Mouse (Mus musculus): ENCODE results near the gene Dusp2. TPM values are rescaled to one million over a fixed set of nuclear protein-coding genes. Genes with fewer than 3 reads are reported as not detected.

Gene Dusp2
- polyA plus RNA-seq, 1 experiment from 2014 or later, result 10.3 TPM

DNA sequence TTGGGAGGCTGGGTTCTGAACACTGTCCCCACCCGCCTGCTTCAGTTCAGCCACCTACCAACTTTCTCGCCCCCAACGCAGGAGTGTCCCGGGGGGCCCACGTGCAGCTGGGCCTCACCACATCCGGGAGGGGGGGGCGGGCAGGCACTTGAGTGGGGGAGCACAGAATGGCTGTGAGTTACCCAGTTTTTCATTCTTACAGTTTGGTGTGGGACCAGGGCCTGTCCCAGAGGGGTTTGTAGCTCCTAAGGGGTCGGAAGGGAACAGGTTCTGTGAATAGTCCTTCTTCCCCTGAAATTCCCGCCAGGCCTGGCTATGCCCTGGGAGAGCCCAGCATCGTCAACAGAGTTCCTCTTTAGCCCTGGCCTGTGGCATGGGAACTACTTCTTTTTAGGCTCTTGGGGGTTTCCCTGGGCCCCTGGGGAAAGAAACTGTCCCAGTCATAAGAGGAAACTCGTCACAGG is 849 bp upstream of the Dusp2 start:
- 37% methylated on average over 11 of the region's 11 CpGs for WGBS
- Histone ChIP-seq H3K9ac (ENCODE audit: low read depth, low read length) (no peak overlapping the region), H3K9me3 (replicated peaks; ENCODE audit: low read length) (no peaks in the 10 kb centered on the region), H3K27ac (peak overlapping the region; percentile 31; the same call in 1 of the 2 replicates), H3K36me3 (ENCODE audit: insufficient read depth, low read length) (no peaks in the 10 kb centered on the region), H3K4me2 (ENCODE audit: low read length) (peak overlapping the region; percentile 80; the same call in 1 of the 2 replicates), H3K4me1 (replicated peaks; ENCODE audit: insufficient read depth, low read length) (peaks cover 10% of the 10 kb centered on the region), H3K4me3 (replicated peaks; ENCODE audit: low read depth, low read length) (no peak overlapping the region), H3K27me3 (ENCODE audit: insufficient read depth, low read length) (no peaks in the 10 kb centered on the region)
- DNase-seq (ENCODE audit: low spot score), result no peak
- no peak for ATAC-seq (replicated peaks; ENCODE audit: low FRiP score, low read depth)
- TF ChIP-seq CTCF (IDR thresholded peaks at IDR 0.05; ENCODE audit: low read depth), result no peak

DNA sequence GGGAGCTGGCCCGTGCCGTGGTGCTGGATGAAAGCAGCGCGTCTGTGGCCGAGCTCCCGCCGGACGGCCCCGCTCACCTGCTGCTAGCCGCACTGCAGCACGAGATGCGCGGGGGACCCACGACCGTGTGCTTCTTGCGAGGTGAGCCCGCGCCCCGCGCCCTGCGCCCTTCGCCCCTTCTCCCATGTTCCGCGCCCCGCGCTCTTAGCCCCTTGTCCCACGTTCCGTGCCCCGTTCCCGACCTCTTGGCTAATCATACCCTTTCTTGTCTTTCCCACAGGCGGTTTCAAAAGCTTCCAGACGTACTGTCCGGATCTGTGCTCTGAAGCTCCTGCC is 506 bp downstream of the Dusp2 start:
- 3% methylated on average over 25 of the region's 33 CpGs for whole genome bisulfite sequencing
- peak overlapping the region; percentile 57 for H3K9ac ChIP-seq (ENCODE audit: low read depth, low read length)
- no peak for TF ChIP-seq CTCF (IDR thresholded peaks at IDR 0.05; ENCODE audit: low read depth)
- no peaks in the 10 kb centered on the region for H3K27me3 ChIP-seq (ENCODE audit: insufficient read depth, low read length)
- peak overlapping the region; percentile 80 for H3K4me2 ChIP-seq (ENCODE audit: low read length)
- DNase-seq (ENCODE audit: low spot score), result peak; percentile 12
- H3K4me3 ChIP-seq (replicated peaks; ENCODE audit: low read depth, low read length), result peak overlapping the region; percentile 55
- H3K36me3 ChIP-seq (ENCODE audit: insufficient read depth, low read length), result no peaks in the 10 kb centered on the region
- H3K27ac ChIP-seq, result peak overlapping the region; percentile 31; the same call in 1 of the 2 replicates
- ATAC-seq (replicated peaks; ENCODE audit: low FRiP score, low read depth), result no peak
- H3K4me1 ChIP-seq (replicated peaks; ENCODE audit: insufficient read depth, low read length), result peaks cover 10% of the 10 kb centered on the region
- H3K9me3 ChIP-seq (replicated peaks; ENCODE audit: low read length), result no peaks in the 10 kb centered on the region

DNA sequence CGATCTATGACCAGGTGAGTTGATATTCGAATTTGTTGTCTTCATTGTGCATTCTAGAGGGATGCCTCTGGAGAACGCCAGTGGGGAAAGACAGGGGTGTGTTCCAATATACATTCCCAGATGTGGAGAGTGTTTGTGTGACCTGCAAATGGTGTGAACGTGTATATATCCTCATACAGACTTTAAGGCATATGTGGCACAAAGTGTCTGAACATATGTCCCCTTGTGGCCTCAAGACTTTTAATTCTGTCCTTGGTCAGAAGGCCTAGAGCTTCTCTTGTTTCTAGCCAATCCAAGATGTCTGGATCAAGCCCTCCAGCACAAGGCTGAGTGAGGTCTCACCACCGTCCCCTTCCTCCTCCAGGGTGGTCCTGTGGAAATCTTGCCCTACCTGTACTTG is 926 bp downstream of the Dusp2 start:
- no peak for TF ChIP-seq CTCF (IDR thresholded peaks at IDR 0.05; ENCODE audit: low read depth)
- peak overlapping the region; percentile 55 for H3K4me3 ChIP-seq (replicated peaks; ENCODE audit: low read depth, low read length)
- H3K27ac ChIP-seq, result no peak overlapping the region
- H3K9me3 ChIP-seq (replicated peaks; ENCODE audit: low read length), result no peaks in the 10 kb centered on the region
- peak overlapping the region; percentile 80 for H3K4me2 ChIP-seq (ENCODE audit: low read length)
- no peaks in the 10 kb centered on the region for H3K27me3 ChIP-seq (ENCODE audit: insufficient read depth, low read length)
- H3K4me1 ChIP-seq (replicated peaks; ENCODE audit: insufficient read depth, low read length), result peaks cover 10% of the 10 kb centered on the region
- no peaks in the 10 kb centered on the region for H3K36me3 ChIP-seq (ENCODE audit: insufficient read depth, low read length)
- DNase-seq (ENCODE audit: low spot score) (no peak), ATAC-seq (replicated peaks; ENCODE audit: low FRiP score, low read depth) (no peak)
- WGBS, result 38% methylated on average over 5 of the region's 5 CpGs
- H3K9ac ChIP-seq (ENCODE audit: low read depth, low read length), result peak overlapping the region; percentile 57; the same call in 1 of the 2 replicates

DNA sequence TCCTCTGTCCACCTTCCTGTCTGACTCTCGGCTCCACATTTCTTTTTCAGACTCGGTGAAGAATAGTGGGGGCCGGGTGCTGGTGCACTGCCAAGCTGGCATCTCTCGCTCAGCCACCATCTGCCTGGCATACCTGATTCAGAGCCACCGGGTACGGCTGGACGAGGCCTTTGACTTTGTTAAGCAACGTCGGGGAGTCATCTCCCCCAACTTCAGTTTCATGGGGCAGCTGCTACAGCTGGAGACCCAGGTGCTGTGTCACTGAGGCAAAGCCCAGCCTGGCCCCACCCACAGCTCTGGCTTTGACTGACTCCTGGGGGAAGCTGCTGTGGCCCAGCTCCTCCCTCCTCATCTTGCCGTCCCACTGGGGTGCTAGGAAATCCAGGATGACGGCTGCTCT is 1.6 kb downstream of the Dusp2 start:
- Histone ChIP-seq H3K4me1 (replicated peaks; ENCODE audit: insufficient read depth, low read length) (peaks cover 10% of the 10 kb centered on the region), H3K9me3 (replicated peaks; ENCODE audit: low read length) (no peaks in the 10 kb centered on the region), H3K27ac (no peak overlapping the region), H3K4me2 (ENCODE audit: low read length) (peak overlapping the region; percentile 80), H3K4me3 (replicated peaks; ENCODE audit: low read depth, low read length) (no peak overlapping the region), H3K36me3 (ENCODE audit: insufficient read depth, low read length) (no peaks in the 10 kb centered on the region), H3K27me3 (ENCODE audit: insufficient read depth, low read length) (no peaks in the 10 kb centered on the region), H3K9ac (ENCODE audit: low read depth, low read length) (no peak overlapping the region)
- DNase-seq (ENCODE audit: low spot score) (no peak), ATAC-seq (replicated peaks; ENCODE audit: low FRiP score, low read depth) (no peak)
- TF ChIP-seq CTCF (IDR thresholded peaks at IDR 0.05; ENCODE audit: low read depth), result no peak
- WGBS, result 66% methylated on average over 11 of the region's 11 CpGs

DNA sequence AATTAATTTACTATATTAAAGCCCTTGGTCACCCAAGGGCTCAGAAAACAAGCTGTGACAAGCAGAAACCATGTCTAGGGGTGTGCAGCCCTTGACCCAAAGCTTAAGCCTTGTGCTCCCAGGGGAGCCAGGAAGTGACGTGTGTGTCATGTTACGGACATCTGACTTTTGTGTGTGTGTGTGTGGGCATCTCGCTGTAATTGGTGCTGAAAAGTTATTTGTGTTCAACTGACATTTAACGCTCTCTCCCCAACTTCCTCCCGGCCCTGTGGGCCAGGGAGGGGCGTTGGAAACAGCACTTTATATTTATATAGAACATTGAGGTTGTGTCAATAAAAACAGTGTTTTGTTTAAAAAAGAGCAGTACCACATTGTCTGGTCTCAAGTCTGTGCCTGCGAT is 2.1 kb downstream of the Dusp2 start:
- Histone ChIP-seq H3K4me2 (ENCODE audit: low read length) (no peak overlapping the region), H3K27me3 (ENCODE audit: insufficient read depth, low read length) (no peaks in the 10 kb centered on the region), H3K4me1 (replicated peaks; ENCODE audit: insufficient read depth, low read length) (peaks cover 10% of the 10 kb centered on the region), H3K9ac (ENCODE audit: low read depth, low read length) (no peak overlapping the region), H3K4me3 (replicated peaks; ENCODE audit: low read depth, low read length) (no peak overlapping the region), H3K9me3 (replicated peaks; ENCODE audit: low read length) (no peaks in the 10 kb centered on the region), H3K36me3 (ENCODE audit: insufficient read depth, low read length) (no peaks in the 10 kb centered on the region), H3K27ac (no peak overlapping the region)
- ATAC-seq (replicated peaks; ENCODE audit: low FRiP score, low read depth) (no peak), DNase-seq (ENCODE audit: low spot score) (no peak)
- 43% methylated on average over 7 of the region's 7 CpGs for WGBS
- TF ChIP-seq CTCF (IDR thresholded peaks at IDR 0.05; ENCODE audit: low read depth), result no peak

DNA sequence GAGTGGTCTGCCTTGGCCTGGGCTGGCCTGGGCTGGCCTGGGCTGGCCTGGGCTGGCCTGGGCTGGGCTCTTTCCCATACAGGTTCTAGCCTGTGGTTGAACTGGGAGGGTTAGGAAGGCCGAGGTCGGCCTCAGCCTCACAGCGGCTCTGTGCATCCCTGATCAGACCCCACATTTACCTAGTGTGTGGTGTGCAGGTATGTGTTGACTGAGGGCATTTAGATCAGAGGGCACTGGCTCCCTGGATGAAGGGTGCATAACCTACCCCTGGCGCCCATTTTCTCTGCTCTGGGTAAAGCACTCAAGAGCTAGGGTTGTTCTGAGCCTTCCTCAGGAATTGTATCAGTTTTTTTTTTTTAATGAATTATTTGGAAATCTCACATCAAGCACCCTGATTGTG is 2.5 kb downstream of the Dusp2 start, which contains the start of gene Astl:
TSS of gene Astl (plus strand) at position 224 of the 400 bp plus-strand sequence.
- Histone ChIP-seq H3K27me3 (ENCODE audit: insufficient read depth, low read length) (no peaks in the 10 kb centered on the region), H3K9ac (ENCODE audit: low read depth, low read length) (no peak within 1 kb of the TSS), H3K4me1 (replicated peaks; ENCODE audit: insufficient read depth, low read length) (peaks cover 10% of the 10 kb centered on the region), H3K9me3 (replicated peaks; ENCODE audit: low read length) (no peaks in the 10 kb centered on the region), H3K27ac (no peak within 1 kb of the TSS), H3K4me2 (ENCODE audit: low read length) (peak within 1 kb of the TSS; percentile 80), H3K4me3 (replicated peaks; ENCODE audit: low read depth, low read length) (no peak within 1 kb of the TSS), H3K36me3 (ENCODE audit: insufficient read depth, low read length) (no peaks in the 10 kb centered on the region)
- no peak for TF ChIP-seq CTCF (IDR thresholded peaks at IDR 0.05; ENCODE audit: low read depth)
- 90% methylated on average over 4 of the region's 4 CpGs for WGBS
- DNase-seq (ENCODE audit: low spot score) (no peak), ATAC-seq (replicated peaks; ENCODE audit: low FRiP score, low read depth) (no peak)

DNA sequence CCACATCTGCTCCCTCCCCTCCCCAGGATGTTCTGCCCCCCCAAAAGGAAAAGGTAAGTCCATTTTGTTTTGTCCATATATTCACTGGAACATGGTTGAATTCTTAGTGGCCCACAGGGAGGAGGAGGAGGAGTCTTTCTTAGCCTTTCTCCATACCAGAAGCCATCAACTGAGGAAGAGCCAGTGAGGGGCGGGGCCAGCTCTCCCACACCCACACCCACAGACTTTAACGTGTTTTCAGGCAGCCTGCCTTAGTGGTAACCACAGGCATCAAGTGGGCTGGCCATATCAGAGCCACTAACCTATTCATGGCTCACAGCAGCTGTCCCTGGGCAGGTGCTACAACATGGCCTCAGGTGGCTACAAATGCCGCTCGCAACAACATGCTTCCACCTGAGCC is 2.9 kb downstream of the Dusp2 start:
- DNase-seq (ENCODE audit: low spot score) (no peak), ATAC-seq (replicated peaks; ENCODE audit: low FRiP score, low read depth) (no peak)
- Histone ChIP-seq H3K9ac (ENCODE audit: low read depth, low read length) (no peak overlapping the region), H3K4me3 (replicated peaks; ENCODE audit: low read depth, low read length) (no peak overlapping the region), H3K36me3 (ENCODE audit: insufficient read depth, low read length) (no peaks in the 10 kb centered on the region), H3K4me1 (replicated peaks; ENCODE audit: insufficient read depth, low read length) (peaks cover 10% of the 10 kb centered on the region), H3K27ac (no peak overlapping the region), H3K4me2 (ENCODE audit: low read length) (no peak overlapping the region), H3K27me3 (ENCODE audit: insufficient read depth, low read length) (no peaks in the 10 kb centered on the region), H3K9me3 (replicated peaks; ENCODE audit: low read length) (no peaks in the 10 kb centered on the region)
- TF ChIP-seq CTCF (IDR thresholded peaks at IDR 0.05; ENCODE audit: low read depth), result no peak
- 65% methylated on average over 4 of the region's 4 CpGs for WGBS

All from kidney, postnatal 0 days (tissue).